Mouse (Mus musculus): ENCODE measurements at regions not wholly inside any gene's neighbourhood (a gene's known extent, or its start where the extent isn't known, plus 50 kb on each side); places are given as distances from the start of the nearest gene placed in this dataset.
A peak's percentile ranks its signal among the peaks of the same experiment; 100 is the strongest.
"Not testable (repeated sequence)": the region's sequence is repeated elsewhere in the genome, so short reads cannot be mapped to it uniquely, and the experiment has no call there.

- H3K4me1 ChIP-seq (ENCODE audit: control insufficient read depth, insufficient read depth, low read length) = no peaks in the 10 kb centered on the region
- H3K4me2 ChIP-seq (ENCODE audit: low read depth, low read length) = no peak overlapping the region
- H3K4me3 ChIP-seq (ENCODE audit: low read depth, low read length) = no peak overlapping the region
- 90% methylated on average over 3 of the region's 3 CpGs for WGBS
- no peaks in the 10 kb centered on the region for H3K36me3 ChIP-seq (replicated peaks; ENCODE audit: control insufficient read depth, insufficient read depth, low read depth, low read length)
- H3K9me3 ChIP-seq (replicated peaks; ENCODE audit: control insufficient read depth, low read length) = no peaks in the 10 kb centered on the region
- no peak overlapping the region for H3K27ac ChIP-seq (replicated peaks; ENCODE audit: low read depth, low read length)
- no peak overlapping the region for H3K9ac ChIP-seq (replicated peaks; ENCODE audit: low read length)
- H3K27me3 ChIP-seq (ENCODE audit: control insufficient read depth, insufficient read depth, low read length) = no peaks in the 10 kb centered on the region
- ATAC-seq (replicated peaks; ENCODE audit: insufficient number of reproducible peaks, low FRiP score, low TSS enrichment, low read depth) (no peak), DNase-seq (ENCODE audit: low spot score) (no peak)
Measured at GRCm38 (mm10) chr14:53777375-53777774, 476.5 kb downstream of the Dad1 start.

DNA sequence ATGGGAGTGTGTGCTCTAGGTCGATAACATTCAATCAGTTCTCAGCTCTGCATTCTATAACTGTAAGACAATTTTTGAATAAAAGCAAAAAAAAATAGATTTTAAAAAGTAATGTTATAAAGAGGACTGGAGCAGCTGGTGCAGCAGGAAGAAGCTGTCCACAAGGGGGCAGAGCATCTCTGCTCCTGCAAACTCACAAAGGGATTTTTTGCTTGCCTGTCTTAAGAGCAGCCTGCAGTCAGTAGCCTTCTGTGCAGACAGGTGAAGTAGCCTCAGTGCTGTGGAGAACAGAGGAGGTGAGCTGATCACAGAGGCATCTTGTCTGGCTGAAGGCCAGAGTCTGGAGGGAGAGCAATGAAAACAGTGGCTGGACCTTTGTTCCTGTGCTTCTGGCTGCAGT is 477.2 kb downstream of the Dad1 start:
- ATAC-seq (replicated peaks; ENCODE audit: insufficient number of reproducible peaks, low FRiP score, low TSS enrichment, low read depth); H3K9ac ChIP-seq (replicated peaks; ENCODE audit: low read length); H3K9me3 ChIP-seq (replicated peaks; ENCODE audit: control insufficient read depth, low read length); H3K27me3 ChIP-seq (ENCODE audit: control insufficient read depth, insufficient read depth, low read length); H3K4me1 ChIP-seq (ENCODE audit: control insufficient read depth, insufficient read depth, low read length); H3K36me3 ChIP-seq (replicated peaks; ENCODE audit: control insufficient read depth, insufficient read depth, low read depth, low read length); H3K27ac ChIP-seq (replicated peaks; ENCODE audit: low read depth, low read length); H3K4me3 ChIP-seq (ENCODE audit: low read depth, low read length); H3K4me2 ChIP-seq (ENCODE audit: low read depth, low read length): not testable (repeated sequence)
- 62% methylated on average over 1 of the region's 1 CpGs for WGBS
- peak; percentile 58 for DNase-seq (ENCODE audit: low spot score)

GRCm38 (mm10) chr14:53766501-53766900 is 487.4 kb downstream of the Dad1 start:
- not testable (repeated sequence) for ATAC-seq (replicated peaks; ENCODE audit: insufficient number of reproducible peaks, low FRiP score, low TSS enrichment, low read depth); H3K9me3 ChIP-seq (replicated peaks; ENCODE audit: control insufficient read depth, low read length); H3K9ac ChIP-seq (replicated peaks; ENCODE audit: low read length); H3K4me3 ChIP-seq (ENCODE audit: low read depth, low read length); H3K4me1 ChIP-seq (ENCODE audit: control insufficient read depth, insufficient read depth, low read length); H3K4me2 ChIP-seq (ENCODE audit: low read depth, low read length); DNase-seq (ENCODE audit: low spot score); H3K27ac ChIP-seq (replicated peaks; ENCODE audit: low read depth, low read length); H3K36me3 ChIP-seq (replicated peaks; ENCODE audit: control insufficient read depth, insufficient read depth, low read depth, low read length); H3K27me3 ChIP-seq (ENCODE audit: control insufficient read depth, insufficient read depth, low read length)
- WGBS = 68% methylated on average over 6 of the region's 6 CpGs

- H3K4me3 ChIP-seq (ENCODE audit: low read depth, low read length); ATAC-seq (replicated peaks; ENCODE audit: insufficient number of reproducible peaks, low FRiP score, low TSS enrichment, low read depth); DNase-seq (ENCODE audit: low spot score); H3K9ac ChIP-seq (replicated peaks; ENCODE audit: low read length); H3K9me3 ChIP-seq (replicated peaks; ENCODE audit: control insufficient read depth, low read length); H3K4me1 ChIP-seq (ENCODE audit: control insufficient read depth, insufficient read depth, low read length); H3K36me3 ChIP-seq (replicated peaks; ENCODE audit: control insufficient read depth, insufficient read depth, low read depth, low read length); H3K27me3 ChIP-seq (ENCODE audit: control insufficient read depth, insufficient read depth, low read length); H3K4me2 ChIP-seq (ENCODE audit: low read depth, low read length); H3K27ac ChIP-seq (replicated peaks; ENCODE audit: low read depth, low read length): not testable (repeated sequence)
- 88% methylated on average over 1 of the region's 1 CpGs for WGBS
Measured at GRCm38 (mm10) chr14:53765918-53766317, 488.0 kb downstream of the Dad1 start.

DNA sequence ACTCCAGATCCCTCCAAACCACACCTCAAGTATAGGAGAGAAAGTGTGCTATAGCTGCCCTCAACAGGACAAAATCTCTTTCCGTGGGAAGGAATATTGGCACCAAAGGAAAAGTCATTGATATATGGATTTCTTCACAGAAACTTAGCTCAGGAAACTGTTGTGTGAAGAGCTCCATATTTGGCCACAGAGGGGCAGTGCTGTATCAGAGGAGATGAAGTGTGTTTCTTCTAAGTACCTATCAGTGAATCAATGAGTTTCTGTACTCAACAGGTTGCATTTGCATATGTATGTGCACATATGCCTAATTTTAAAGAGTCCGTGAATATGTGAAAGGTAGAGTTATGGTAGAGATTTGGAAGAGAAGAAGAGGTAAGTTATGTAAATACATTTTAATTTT is 493.3 kb downstream of the Dad1 start:
- WGBS = 73% methylated on average over 2 of the region's 2 CpGs
- not testable (repeated sequence) for ATAC-seq (replicated peaks; ENCODE audit: insufficient number of reproducible peaks, low FRiP score, low TSS enrichment, low read depth); H3K9ac ChIP-seq (replicated peaks; ENCODE audit: low read length); H3K4me3 ChIP-seq (ENCODE audit: low read depth, low read length); H3K36me3 ChIP-seq (replicated peaks; ENCODE audit: control insufficient read depth, insufficient read depth, low read depth, low read length); DNase-seq (ENCODE audit: low spot score); H3K27me3 ChIP-seq (ENCODE audit: control insufficient read depth, insufficient read depth, low read length); H3K4me2 ChIP-seq (ENCODE audit: low read depth, low read length); H3K9me3 ChIP-seq (replicated peaks; ENCODE audit: control insufficient read depth, low read length); H3K4me1 ChIP-seq (ENCODE audit: control insufficient read depth, insufficient read depth, low read length); H3K27ac ChIP-seq (replicated peaks; ENCODE audit: low read depth, low read length)

- not testable (repeated sequence) for H3K27me3 ChIP-seq (ENCODE audit: control insufficient read depth, insufficient read depth, low read length); DNase-seq (ENCODE audit: low spot score); H3K4me2 ChIP-seq (ENCODE audit: low read depth, low read length); H3K27ac ChIP-seq (replicated peaks; ENCODE audit: low read depth, low read length); H3K36me3 ChIP-seq (replicated peaks; ENCODE audit: control insufficient read depth, insufficient read depth, low read depth, low read length); H3K4me1 ChIP-seq (ENCODE audit: control insufficient read depth, insufficient read depth, low read length); H3K9ac ChIP-seq (replicated peaks; ENCODE audit: low read length); H3K4me3 ChIP-seq (ENCODE audit: low read depth, low read length); H3K9me3 ChIP-seq (replicated peaks; ENCODE audit: control insufficient read depth, low read length); ATAC-seq (replicated peaks; ENCODE audit: insufficient number of reproducible peaks, low FRiP score, low TSS enrichment, low read depth)
- WGBS = 76% methylated on average over 4 of the region's 4 CpGs
Measured at GRCm38 (mm10) chr14:53757782-53758181, 496.1 kb downstream of the Dad1 start.

GRCm38 (mm10) chr14:53757095-53757494 is 496.8 kb downstream of the Dad1 start:
- H3K4me1 ChIP-seq (ENCODE audit: control insufficient read depth, insufficient read depth, low read length); H3K9me3 ChIP-seq (replicated peaks; ENCODE audit: control insufficient read depth, low read length): not testable (repeated sequence)

DNA sequence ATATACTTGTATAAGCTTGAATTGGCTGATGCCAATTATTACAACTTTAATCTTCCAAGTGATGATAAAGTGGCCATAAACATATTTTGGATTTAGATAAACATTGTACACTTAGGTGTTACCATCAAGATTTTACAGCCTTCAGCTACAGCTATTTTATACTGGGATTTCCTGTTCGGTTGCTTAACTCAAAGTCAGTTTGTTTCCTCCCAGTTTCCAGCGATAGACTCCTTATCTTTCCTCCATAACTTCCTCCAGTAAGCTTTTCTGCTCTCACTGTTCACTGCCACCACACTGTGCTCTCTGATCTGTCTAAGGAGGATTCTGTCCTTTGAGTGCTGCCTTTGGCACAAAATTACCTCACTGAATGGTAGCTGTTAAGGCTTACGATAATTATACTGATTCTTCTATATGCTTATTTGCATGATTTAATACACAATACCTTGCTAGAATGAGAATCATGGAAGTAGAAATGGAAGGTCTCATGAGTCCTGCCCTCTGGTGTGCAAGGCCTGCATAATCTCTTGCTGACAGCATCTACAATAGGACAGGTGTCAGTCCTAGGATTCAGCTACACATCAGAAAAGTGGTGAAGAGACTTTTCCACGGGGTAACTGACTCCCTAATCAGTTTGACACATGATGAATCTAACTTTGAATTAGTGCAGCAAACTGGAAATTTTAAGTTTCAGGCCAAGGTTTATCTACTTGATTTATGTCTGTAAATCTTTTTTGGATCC is 503.0 kb downstream of the Dad1 start:
- WGBS = 78% methylated on average over 4 of the region's 4 CpGs

More at GRCm38 (mm10) chr14:53757095-53757494, 496.8 kb downstream of the Dad1 start:
- not testable (repeated sequence) for H3K4me2 ChIP-seq (ENCODE audit: low read depth, low read length); H3K27me3 ChIP-seq (ENCODE audit: control insufficient read depth, insufficient read depth, low read length); H3K36me3 ChIP-seq (replicated peaks; ENCODE audit: control insufficient read depth, insufficient read depth, low read depth, low read length); H3K27ac ChIP-seq (replicated peaks; ENCODE audit: low read depth, low read length); DNase-seq (ENCODE audit: low spot score); ATAC-seq (replicated peaks; ENCODE audit: insufficient number of reproducible peaks, low FRiP score, low TSS enrichment, low read depth); H3K9ac ChIP-seq (replicated peaks; ENCODE audit: low read length); H3K4me3 ChIP-seq (ENCODE audit: low read depth, low read length)
- no CpG with 5 or more reads among the region's 1 CpGs for WGBS

More for the DNA sequence above, 503.0 kb downstream of the Dad1 start:
- H3K4me2 ChIP-seq (ENCODE audit: low read depth, low read length) = no peak overlapping the region
- H3K4me3 ChIP-seq (ENCODE audit: low read depth, low read length) = no peak overlapping the region
- no peak overlapping the region for H3K9ac ChIP-seq (replicated peaks; ENCODE audit: low read length)
- H3K27ac ChIP-seq (replicated peaks; ENCODE audit: low read depth, low read length) = no peak overlapping the region
- H3K36me3 ChIP-seq (replicated peaks; ENCODE audit: control insufficient read depth, insufficient read depth, low read depth, low read length) = no peaks in the 10 kb centered on the region
- no peak for DNase-seq (ENCODE audit: low spot score)
- H3K4me1 ChIP-seq (ENCODE audit: control insufficient read depth, insufficient read depth, low read length) = no peaks in the 10 kb centered on the region
- ATAC-seq (replicated peaks; ENCODE audit: insufficient number of reproducible peaks, low FRiP score, low TSS enrichment, low read depth) = no peak
- no peaks in the 10 kb centered on the region for H3K27me3 ChIP-seq (ENCODE audit: control insufficient read depth, insufficient read depth, low read length)
- no peaks in the 10 kb centered on the region for H3K9me3 ChIP-seq (replicated peaks; ENCODE audit: control insufficient read depth, low read length)

All from embryonic facial prominence, embryonic 11.5 days (tissue).